Mouse (Mus musculus) intestine, embryonic 14.5 days (tissue): Measurements from ENCODE around the gene Rbfox1. TPM values are rescaled to one million over a fixed set of nuclear protein-coding genes. Genes with fewer than 3 reads are reported as not detected.

Source experiments
- ATAC-seq: fragments of 200-750 bp; cut with Nextera tagmentation; replicated peaks from 2 replicates; pipeline ENCODE4 v1.8.0; 2017; ENCODE audit warnings: low read depth, moderate number of reproducible peaks, moderate TSS enrichment, moderate library complexity; ENCODE audit not compliant: low FRiP score, low TSS enrichment
- DNase-seq: peaks from one replicate; pipeline ENCODE4 v3.0.0-alpha.2; 2018; ENCODE audit warnings: low spot score
- H3K27ac ChIP-seq: fragments of 300-500 bp; sonication (generic); 2 replicates; pipeline ENCODE4 v1.5.1; 2014; ENCODE audit warnings: low read depth, mild to moderate bottlenecking, control low read depth
- H3K27me3 ChIP-seq: fragments of 300-500 bp; sonication (generic); replicated peaks from 2 replicates; pipeline ENCODE4 v1.6.1; 2014; ENCODE audit warnings: low read length, control low read depth; ENCODE audit not compliant: control insufficient read depth, insufficient read depth
- H3K36me3 ChIP-seq: fragments of 300-500 bp; sonication (generic); 2 replicates; pipeline ENCODE4 v1.6.1; 2014; ENCODE audit warnings: low read length, control low read depth; ENCODE audit not compliant: control insufficient read depth, insufficient read depth
- H3K4me1 ChIP-seq: fragments of 300-500 bp; sonication (generic); replicated peaks from 2 replicates; pipeline ENCODE4 v1.6.1; 2014; ENCODE audit warnings: low read length, control low read depth, mixed read lengths; ENCODE audit not compliant: control insufficient read depth, insufficient read depth
- H3K4me2 ChIP-seq: fragments of 300-500 bp; sonication (generic); 2 replicates; pipeline ENCODE4 v1.6.1; 2014; ENCODE audit warnings: low read length
- H3K4me3 ChIP-seq: fragments of 300-500 bp; sonication (generic); 2 replicates; pipeline ENCODE4 v1.5.1; 2014; ENCODE audit warnings: low read depth, low read length, control low read depth, mixed read lengths
- H3K9ac ChIP-seq: fragments of 300-500 bp; sonication (generic); 2 replicates; pipeline ENCODE4 v1.6.1; 2014; ENCODE audit warnings: mild to moderate bottlenecking, low read length
- H3K9me3 ChIP-seq: fragments of 300-500 bp; sonication (generic); 2 replicates; pipeline ENCODE4 v1.6.1; 2016; ENCODE audit warnings: low read length, control low read depth; ENCODE audit not compliant: control insufficient read depth
- WGBS: fragments of 180-500 bp; shearing (Covaris S2); extraction: QIAGEN DNeasy Blood & Tissue Kit; methylation state at CpG from one replicate; pipeline ENCODE4 v1.1.7; 2014; 5-methylcytosine and 5-hydroxymethylcytosine counted together
- polyA plus RNA-seq: library from polyadenylated mRNA; unstranded; fragments of >200 nt; fragmentation: Nextera tagmentation; extraction: Ambion mirVana; gene quantifications from 2 replicates; pipeline ENCODE4 v1.2.1, GENCODE M21; 2014

Gene Rbfox1
- polyA plus RNA-seq, 1 experiment from 2014 or later = 3.3 TPM

- Histone ChIP-seq H3K4me3 (no peak overlapping the region), H3K9me3 (no peaks in the 10 kb centered on the region), H3K27ac (no peak overlapping the region), H3K4me2 (no peak overlapping the region), H3K27me3 (no peaks in the 10 kb centered on the region), H3K36me3 (no peaks in the 10 kb centered on the region), H3K4me1 (no peaks in the 10 kb centered on the region), H3K9ac (no peak overlapping the region)
- ATAC-seq (no peak), DNase-seq (no peak)
- 27% methylated on average over 2 of the region's 2 CpGs for WGBS
Observed at GRCm38 (mm10) chr16:6993180-6993579, 1108.0 kb downstream of the Rbfox1 start.

- Histone ChIP-seq H3K9ac (no peak overlapping the region), H3K36me3 (no peaks in the 10 kb centered on the region), H3K4me1 (no peaks in the 10 kb centered on the region), H3K4me3 (no peak overlapping the region), H3K9me3 (no peaks in the 10 kb centered on the region), H3K27me3 (no peaks in the 10 kb centered on the region), H3K27ac (no peak overlapping the region), H3K4me2 (no peak overlapping the region)
- 57% methylated on average over 4 of the region's 4 CpGs for WGBS
- ATAC-seq (no peak), DNase-seq (no peak)
Observed at GRCm38 (mm10) chr16:6997109-6997508, 1112.0 kb downstream of the Rbfox1 start.

GRCm38 (mm10) chr16:6997834-6998233 lies 1112.7 kb downstream of the Rbfox1 start:
- ATAC-seq = no peak
- no peak for DNase-seq
- Histone ChIP-seq H3K4me2 (no peak overlapping the region), H3K9ac (no peak overlapping the region), H3K4me1 (no peaks in the 10 kb centered on the region), H3K27me3 (no peaks in the 10 kb centered on the region), H3K9me3 (no peaks in the 10 kb centered on the region), H3K27ac (no peak overlapping the region), H3K4me3 (no peak overlapping the region), H3K36me3 (no peaks in the 10 kb centered on the region)
- 71% methylated on average over 7 of the region's 7 CpGs for WGBS

- Histone ChIP-seq H3K9ac (no peak overlapping the region), H3K9me3 (no peaks in the 10 kb centered on the region), H3K27me3 (no peaks in the 10 kb centered on the region), H3K36me3 (no peaks in the 10 kb centered on the region), H3K4me1 (no peaks in the 10 kb centered on the region), H3K4me2 (no peak overlapping the region), H3K27ac (no peak overlapping the region), H3K4me3 (no peak overlapping the region)
- 95% methylated on average over 3 of the region's 3 CpGs for WGBS
- ATAC-seq (no peak), DNase-seq (no peak)
Observed at GRCm38 (mm10) chr16:7004565-7004964, 1119.4 kb downstream of the Rbfox1 start.

- DNase-seq = peak; percentile 64
- H3K27ac ChIP-seq = no peak overlapping the region
- H3K4me3 ChIP-seq = no peak overlapping the region
- no peaks in the 10 kb centered on the region for H3K27me3 ChIP-seq
- WGBS = 21% methylated on average over 3 of the region's 3 CpGs
- no peak overlapping the region for H3K9ac ChIP-seq
- H3K4me1 ChIP-seq = no peaks in the 10 kb centered on the region
- no peak overlapping the region for H3K4me2 ChIP-seq
- no peaks in the 10 kb centered on the region for H3K9me3 ChIP-seq
- H3K36me3 ChIP-seq = no peaks in the 10 kb centered on the region
- ATAC-seq = no peak
Observed at GRCm38 (mm10) chr16:7005478-7005877, 1120.3 kb downstream of the Rbfox1 start.

GRCm38 (mm10) chr16:7017310-7017709 lies 1132.2 kb downstream of the Rbfox1 start:
- DNase-seq (no peak), ATAC-seq (no peak)
- WGBS = 84% methylated on average over 7 of the region's 7 CpGs
- H3K27me3 ChIP-seq = no peaks in the 10 kb centered on the region
- H3K9ac ChIP-seq = no peak overlapping the region
- no peak overlapping the region for H3K27ac ChIP-seq
- no peaks in the 10 kb centered on the region for H3K4me1 ChIP-seq
- no peak overlapping the region for H3K4me2 ChIP-seq
- H3K9me3 ChIP-seq = no peaks in the 10 kb centered on the region
- no peaks in the 10 kb centered on the region for H3K36me3 ChIP-seq
- H3K4me3 ChIP-seq = no peak overlapping the region

GRCm38 (mm10) chr16:7034231-7034630 lies 1149.1 kb downstream of the Rbfox1 start:
- no peak for ATAC-seq

GRCm38 (mm10) chr16:7036566-7036965 lies 1151.4 kb downstream of the Rbfox1 start:
- H3K27ac ChIP-seq = no peak overlapping the region
- H3K27me3 ChIP-seq = peaks cover 44% of the 10 kb centered on the region
- 72% methylated on average over 3 of the region's 3 CpGs for WGBS
- ATAC-seq (no peak), DNase-seq (no peak)
- H3K9ac ChIP-seq = no peak overlapping the region
- H3K4me2 ChIP-seq = no peak overlapping the region
- no peaks in the 10 kb centered on the region for H3K36me3 ChIP-seq
- H3K9me3 ChIP-seq = no peaks in the 10 kb centered on the region
- H3K4me3 ChIP-seq = no peak overlapping the region
- no peaks in the 10 kb centered on the region; the same call in 1 of the 2 replicates for H3K4me1 ChIP-seq

More at GRCm38 (mm10) chr16:7034231-7034630, 1149.1 kb downstream of the Rbfox1 start:
- 84% methylated on average over 5 of the region's 5 CpGs for WGBS
- H3K4me2 ChIP-seq = no peak overlapping the region
- H3K36me3 ChIP-seq = no peaks in the 10 kb centered on the region
- no peaks in the 10 kb centered on the region for H3K4me1 ChIP-seq
- H3K9ac ChIP-seq = no peak overlapping the region
- H3K9me3 ChIP-seq = no peaks in the 10 kb centered on the region
- DNase-seq = no peak
- peaks cover 26% of the 10 kb centered on the region for H3K27me3 ChIP-seq
- no peak overlapping the region for H3K4me3 ChIP-seq
- no peak overlapping the region for H3K27ac ChIP-seq

GRCm38 (mm10) chr16:7036988-7037387 lies 1151.8 kb downstream of the Rbfox1 start:
- no peak for ATAC-seq
- WGBS = 52% methylated on average over 8 of the region's 8 CpGs
- no peaks in the 10 kb centered on the region; the same call in 1 of the 2 replicates for H3K4me1 ChIP-seq
- H3K27ac ChIP-seq = no peak overlapping the region
- DNase-seq = no peak
- H3K9me3 ChIP-seq = no peaks in the 10 kb centered on the region
- peaks cover 44% of the 10 kb centered on the region for H3K27me3 ChIP-seq
- no peak overlapping the region for H3K9ac ChIP-seq
- no peak overlapping the region for H3K4me3 ChIP-seq
- no peaks in the 10 kb centered on the region for H3K36me3 ChIP-seq
- H3K4me2 ChIP-seq = no peak overlapping the region
